Mouse (Mus musculus) urinary bladder, postnatal 4 days (tissue): ENCODE measurements around the gene Casr.

Experiments used
- DNase-seq, 2 experiments: peaks; one replicate each; pipeline ENCODE4 v3.0.0; 2021 to 2022; ENCODE audit warnings: low spot score in 2 of 2

Casr gene

DNA sequence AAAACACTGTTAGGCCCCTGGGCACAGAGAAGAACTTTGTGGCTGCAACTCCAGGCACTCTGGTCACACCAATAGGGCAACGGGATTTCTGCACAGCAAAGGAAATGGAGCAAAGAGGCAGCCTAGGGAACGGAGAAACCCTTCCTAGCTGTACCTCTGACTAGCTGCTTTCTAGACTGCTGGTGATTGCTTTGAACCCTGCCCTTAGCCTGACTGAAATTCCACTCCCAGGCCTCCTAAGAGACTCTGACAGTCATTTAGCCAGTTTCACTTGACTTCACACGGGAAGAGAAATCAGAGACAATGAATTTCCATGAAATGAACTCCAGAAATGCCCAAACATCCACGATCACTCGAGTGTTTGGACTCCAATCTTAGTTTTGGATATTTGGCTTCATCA is 38.8 kb downstream of the Casr start:
- no peak for DNase-seq

- DNase-seq, result no peak
Observed at GRCm38 (mm10) chr16:36516355-36516754, 45.6 kb downstream of the Casr start.

GRCm38 (mm10) chr16:36507300-36507699 is 54.6 kb downstream of the Casr start:
- DNase-seq, result no peak

DNA sequence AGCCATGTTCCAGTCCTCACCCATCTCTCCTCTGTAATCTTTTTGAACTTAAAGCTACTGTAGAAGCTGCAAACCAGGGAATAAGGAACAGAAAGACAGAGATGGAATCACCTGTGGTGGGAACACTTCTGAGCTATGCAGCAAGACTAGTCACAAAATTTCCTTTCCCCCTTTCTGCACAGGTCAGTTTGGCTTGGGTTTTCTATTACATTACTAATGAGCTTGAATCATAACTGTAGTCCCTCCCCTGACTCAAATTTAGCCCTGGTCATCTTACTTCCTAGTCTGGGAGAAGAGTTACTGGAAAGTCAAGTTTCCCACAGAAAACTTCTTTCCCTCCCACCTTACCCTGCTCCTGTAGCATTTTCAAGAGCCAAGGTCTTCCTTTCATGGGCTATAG is 55.1 kb downstream of the Casr start:
- no peak for DNase-seq

- DNase-seq, result no peak
Observed at GRCm38 (mm10) chr16:36505913-36506312, 56.0 kb downstream of the Casr start.

DNA sequence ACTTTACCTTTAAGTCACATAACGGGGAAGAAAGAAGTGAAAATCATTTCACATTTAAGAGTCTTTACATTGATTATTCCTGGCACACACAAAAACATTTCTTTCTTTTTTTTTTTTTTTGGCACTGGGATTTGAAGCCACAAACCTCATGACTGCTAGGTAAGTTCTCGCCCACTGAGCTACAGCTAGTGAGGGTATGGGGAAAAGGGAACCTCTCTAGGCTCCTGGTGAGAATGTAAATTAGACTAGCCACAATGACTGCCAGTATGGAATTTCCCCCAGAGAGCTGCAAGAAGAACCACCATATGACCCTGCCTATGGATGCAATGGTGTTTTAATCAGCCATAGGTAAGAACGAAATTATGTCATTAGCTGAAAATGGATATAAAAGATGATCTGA is 56.8 kb downstream of the Casr start:
- no peak for DNase-seq

- DNase-seq, result no peak
Observed at GRCm38 (mm10) chr16:36502286-36502685, 59.7 kb downstream of the Casr start.

- DNase-seq, result no peak
Observed at GRCm38 (mm10) chr16:36492420-36492819, 69.5 kb downstream of the Casr start.

- no peak for DNase-seq
Observed at GRCm38 (mm10) chr16:36476866-36477265, 85.1 kb downstream of the Casr start.

DNA sequence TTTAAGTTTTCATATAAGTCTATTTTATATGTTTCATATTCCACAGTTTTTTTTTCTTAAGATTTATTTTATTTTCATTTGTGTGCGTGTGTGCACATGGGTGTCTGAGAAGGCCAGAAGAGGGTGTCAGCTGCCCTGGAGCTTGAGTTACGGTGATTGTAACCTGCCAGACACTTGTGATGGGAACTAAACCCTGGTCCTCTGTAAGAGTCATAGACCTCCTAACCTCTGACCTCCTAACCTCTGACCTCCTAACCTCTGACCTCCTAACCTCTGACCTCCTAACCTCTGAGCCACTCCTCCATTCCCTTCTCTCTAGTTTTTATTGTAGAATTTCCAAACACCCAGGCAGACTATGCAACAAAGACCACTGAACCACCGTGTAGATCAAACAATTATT is 86.4 kb downstream of the Casr start:
- no peak for DNase-seq

DNA sequence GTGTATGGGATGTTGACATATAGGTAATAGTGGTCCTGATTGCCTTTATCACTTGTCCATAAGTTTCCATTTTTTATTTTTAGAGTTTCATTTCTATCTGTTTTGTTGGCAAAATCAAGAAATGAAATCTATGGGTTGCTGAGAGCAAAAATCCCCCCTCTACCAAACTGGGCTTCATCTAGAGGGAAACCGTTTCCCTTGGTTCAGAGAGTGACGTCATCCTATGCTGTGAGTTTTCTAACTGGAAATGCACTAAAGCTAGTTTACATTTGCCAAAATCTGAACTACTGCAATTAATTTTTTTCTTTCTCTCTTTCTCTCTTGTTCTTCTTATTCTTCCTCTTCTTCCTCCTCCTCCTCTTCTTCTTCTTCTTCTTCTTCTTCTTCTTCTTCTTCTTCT is 87.1 kb downstream of the Casr start:
- no peak for DNase-seq

DNA sequence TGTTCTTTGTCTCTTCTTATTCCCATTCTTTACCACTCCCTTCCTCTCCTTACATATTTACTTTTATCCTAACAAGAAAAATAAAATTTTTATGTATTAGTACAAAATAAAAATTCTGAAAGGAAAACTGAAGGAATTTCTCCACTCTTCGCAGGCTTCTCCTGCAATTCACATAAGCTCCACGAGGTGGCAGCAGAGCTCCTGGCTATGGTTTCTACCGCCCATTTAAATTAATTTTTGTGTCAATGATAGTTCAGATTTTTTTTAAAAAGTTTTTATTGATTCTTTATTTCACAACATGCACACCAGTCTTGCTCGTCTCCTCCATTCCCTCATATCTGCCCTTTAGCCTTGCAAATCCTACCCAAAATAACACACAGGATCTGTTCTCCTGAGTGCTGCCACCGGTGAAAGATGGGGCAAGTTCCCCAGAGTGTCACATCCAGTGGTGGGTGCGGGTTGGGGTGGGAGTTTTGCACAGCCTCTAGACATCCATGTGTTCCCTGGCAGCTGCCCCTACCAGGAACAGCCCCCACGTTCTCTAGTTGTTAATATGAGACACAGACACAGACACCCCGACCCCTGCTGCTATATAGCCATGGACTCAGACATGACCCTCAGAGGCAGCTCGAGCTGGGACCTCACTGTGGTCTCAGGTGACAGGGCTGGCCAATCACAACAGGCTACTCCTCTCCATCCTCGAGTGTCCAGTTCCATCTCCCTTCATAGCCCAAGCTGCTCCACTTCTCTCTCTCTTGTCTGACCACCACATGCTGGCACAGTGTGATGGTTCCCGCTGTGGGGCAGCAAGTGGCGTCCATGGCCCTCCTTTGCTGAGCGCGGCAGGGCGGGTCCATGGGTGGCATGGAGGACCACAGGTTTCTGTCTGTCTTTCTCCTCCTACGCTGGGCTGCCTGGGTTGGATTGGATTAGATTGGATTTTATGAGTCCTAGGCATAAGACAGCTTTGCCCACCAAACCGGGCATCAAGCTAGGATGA is 88.4 kb downstream of the Casr start:
- no peak for DNase-seq

GRCm38 (mm10) chr16:36471066-36471633 is 90.8 kb downstream of the Casr start:
- DNase-seq, result no peak

- no peak for DNase-seq
Observed at GRCm38 (mm10) chr16:36469955-36470478, 91.9 kb downstream of the Casr start.

GRCm38 (mm10) chr16:36469367-36469766 is 92.6 kb downstream of the Casr start:
- DNase-seq, result no peak

DNA sequence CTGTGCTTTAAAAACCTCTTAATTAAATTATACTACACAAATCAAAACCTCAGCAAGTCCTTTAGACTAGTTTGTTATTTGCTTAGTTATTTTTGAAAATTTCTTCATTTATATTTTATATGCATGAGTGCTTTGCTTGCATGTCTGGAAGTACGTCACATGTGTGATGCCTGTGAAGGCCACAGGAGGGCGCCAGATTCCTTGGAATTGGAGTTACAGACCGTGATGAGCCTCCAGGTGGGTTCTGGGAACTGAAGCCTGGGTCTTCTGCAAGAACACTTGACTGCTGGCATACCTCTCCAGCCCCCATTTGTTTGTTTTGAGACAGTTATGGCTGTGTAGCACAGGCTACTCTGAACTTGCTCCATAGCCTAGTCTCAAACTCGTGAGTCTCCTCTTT is 93.1 kb downstream of the Casr start:
- DNase-seq, result no peak

GRCm38 (mm10) chr16:36467936-36468335 is 94.0 kb downstream of the Casr start:
- DNase-seq, result no peak

- no peak for DNase-seq
Observed at GRCm38 (mm10) chr16:36465436-36465835, 96.5 kb downstream of the Casr start.

DNA sequence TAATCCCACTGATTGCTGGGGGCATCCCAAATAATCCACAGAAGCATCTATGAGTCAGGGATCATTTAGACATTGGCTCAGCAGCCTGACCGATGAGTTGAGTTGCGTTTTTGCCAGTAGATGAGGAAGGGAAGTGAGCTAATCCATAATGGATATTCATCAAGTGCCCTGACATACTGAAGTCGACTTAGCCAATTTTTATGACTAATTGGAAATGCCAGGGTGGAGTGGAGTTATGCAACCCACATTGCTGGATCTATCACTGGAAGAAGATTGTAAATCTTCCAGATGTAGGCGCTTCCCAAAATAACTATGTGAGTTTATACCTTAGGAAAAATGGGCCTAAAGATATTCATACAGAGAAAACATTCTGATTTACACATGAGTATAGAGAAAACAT is 97.9 kb downstream of the Casr start:
- no peak for DNase-seq

DNA sequence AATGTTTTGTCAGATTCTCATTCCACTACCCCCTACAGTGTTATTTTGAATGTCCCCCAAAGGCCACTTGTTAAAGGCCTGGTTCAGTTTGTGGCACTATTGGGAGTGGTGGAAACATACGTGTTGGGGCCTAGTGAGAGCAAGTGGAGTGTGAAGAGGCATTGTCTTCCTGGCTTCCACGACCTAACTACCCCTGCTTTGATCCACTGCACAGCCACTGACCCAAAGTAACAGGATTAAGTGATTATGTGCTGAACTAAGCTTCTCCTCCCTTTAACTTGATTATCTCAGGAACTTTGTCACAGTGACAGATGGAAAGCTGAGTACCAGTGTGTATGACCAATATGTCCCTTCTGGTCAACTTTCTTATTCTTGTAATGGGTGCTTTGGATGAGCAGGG is 101.5 kb downstream of the Casr start:
- no peak for DNase-seq

GRCm38 (mm10) chr16:36455342-36455802 is 106.6 kb downstream of the Casr start, which contains the start of gene Stfa3:
TSS of gene Stfa3 (minus strand) at chr16:36455392.
- no peak for DNase-seq
